In genomic region chr2:30076959-30077358, GRCm38 (mm10) we compare ENCODE assay signal across 7 mouse cellular contexts. TPM values are rescaled to one million over a fixed set of nuclear protein-coding genes. Genes with fewer than 3 reads are reported as not detected.
DNase-seq lines count a peak whose midpoint lies in the region; ATAC-seq and TF ChIP-seq lines count a peak whose summit lies in the region.

No protein-coding gene starts in this region.

- peak overlapping the region; percentile 69 for H3K4me3 ChIP-seq in testis, adult 2 months (ENCODE audit: control insufficient read depth, low read depth, low read length)
- peak overlapping the region; percentile 69 for H3K4me3 ChIP-seq in heart, embryonic 16.5 days (ENCODE audit: low read length)
- H3K4me3 ChIP-seq in liver, embryonic 16.5 days (ENCODE audit: low read depth, low read length): peak overlapping the region; percentile 72; the same call in 1 of the 2 replicates

- peak overlapping the region; percentile 99 for H3K4me2 ChIP-seq in heart, embryonic 16.5 days (ENCODE audit: low read depth, low read length)
- peak overlapping the region; percentile 98 for H3K4me2 ChIP-seq in liver, embryonic 16.5 days (ENCODE audit: low read depth, low read length)

- no peak for DNase-seq in testis, postnatal 14 days (ENCODE audit: low spot score)
- no peak for DNase-seq in right cerebral cortex, postnatal 25 days
- DNase-seq in left cerebral cortex, adult 11 months (ENCODE audit: low spot score): no peak
- DNase-seq in ovary, postnatal 14 days (ENCODE audit: low spot score): no peak

- H3K4me1 ChIP-seq in testis, adult 2 months (ENCODE audit: control insufficient read depth, insufficient read depth, low read length): peaks cover 15% of the 10 kb centered on the region
- peaks cover 8% of the 10 kb centered on the region for H3K4me1 ChIP-seq in heart, embryonic 16.5 days (ENCODE audit: control insufficient read depth, insufficient read depth, low read length)
- peaks cover 16% of the 10 kb centered on the region for H3K4me1 ChIP-seq in liver, embryonic 16.5 days (ENCODE audit: control insufficient read depth, low read depth, low read length)

- 57% methylated on average over 6 of the region's 6 CpGs for WGBS in heart, embryonic 16.5 days
- 49% methylated on average over 6 of the region's 6 CpGs for WGBS in liver, embryonic 16.5 days (ENCODE audit: insufficient replicate concordance)

- no peak for ATAC-seq in heart, embryonic 16.5 days (replicated peaks; ENCODE audit: extremely low read depth, insufficient read depth, low FRiP score)
- 0 out of 2 replicates have a peak, but pooled peaks have one; percentile 4 for ATAC-seq in liver, embryonic 16.5 days (ENCODE audit: low read depth)

- no peak for TF ChIP-seq POLR2A in testis, adult 2 months (IDR thresholded peaks at IDR 0.05; ENCODE audit: control insufficient read depth, low read depth, low read length)

- H3K27me3 ChIP-seq in testis, adult 2 months (ENCODE audit: control insufficient read depth, insufficient read depth, low read length): no peaks in the 10 kb centered on the region
- no peaks in the 10 kb centered on the region for H3K27me3 ChIP-seq in heart, embryonic 16.5 days (ENCODE audit: control insufficient read depth, insufficient read depth, low read length)
- H3K27me3 ChIP-seq in liver, embryonic 16.5 days (ENCODE audit: control insufficient read depth, insufficient read depth, low read depth, low read length): no peaks in the 10 kb centered on the region

- H3K36me3 ChIP-seq in testis, adult 2 months (ENCODE audit: control insufficient read depth, insufficient read depth, low read length): no peaks in the 10 kb centered on the region
- peaks cover 7% of the 10 kb centered on the region for H3K36me3 ChIP-seq in heart, embryonic 16.5 days (ENCODE audit: control insufficient read depth, insufficient read depth)
- H3K36me3 ChIP-seq in liver, embryonic 16.5 days (ENCODE audit: control insufficient read depth, insufficient read depth): no peaks in the 10 kb centered on the region; the same call in none of the 2 replicates

- no peak for TF ChIP-seq CTCF in testis, adult 2 months (IDR thresholded peaks at IDR 0.05; ENCODE audit: control insufficient read depth, insufficient read depth, insufficient replicate concordance, low read depth, low read length)

- peak overlapping the region; percentile 70 for H3K27ac ChIP-seq in testis, adult 2 months (ENCODE audit: control insufficient read depth, insufficient read depth, low read depth, low read length)
- H3K27ac ChIP-seq in heart, embryonic 16.5 days (ENCODE audit: low read length): peak overlapping the region; percentile 43; the same call in 1 of the 2 replicates
- H3K27ac ChIP-seq in liver, embryonic 16.5 days (ENCODE audit: low read length): no peak overlapping the region

- H3K9ac ChIP-seq in heart, embryonic 16.5 days (ENCODE audit: low read length): peak overlapping the region; percentile 77
- no peak overlapping the region for H3K9ac ChIP-seq in liver, embryonic 16.5 days (ENCODE audit: low read depth, low read length)

- H3K9me3 ChIP-seq in heart, embryonic 16.5 days (replicated peaks; ENCODE audit: control insufficient read depth, low read length): no peaks in the 10 kb centered on the region
- no peaks in the 10 kb centered on the region for H3K9me3 ChIP-seq in liver, embryonic 16.5 days (replicated peaks; ENCODE audit: control insufficient read depth, low read length)

RNA-seq across cellular contexts. Expression of gene Pkn3, which starts 0.5 kb away (rescaled TPM):
- 5.8 and 6.0 TPM in 2 replicates for polyA plus RNA-seq in testis, adult 2 months (2012; rRNA removed)
- polyA plus RNA-seq in heart, embryonic 16.5 days (2015; fragmentation: Nextera tagmentation; extraction: Ambion mirVana): 9.4 and 11.7 TPM in 2 replicates
- polyA plus RNA-seq in liver, embryonic 16.5 days (2015; fragmentation: Nextera tagmentation; extraction: Ambion mirVana): 2.1 and 2.3 TPM in 2 replicates

RNA-seq across cellular contexts. Expression of gene Zdhhc12, which starts 16.5 kb away (rescaled TPM):
- polyA plus RNA-seq in testis, adult 2 months (2012; rRNA removed): 156 and 170 TPM in 2 replicates
- polyA plus RNA-seq in heart, embryonic 16.5 days (2015; fragmentation: Nextera tagmentation; extraction: Ambion mirVana): 29.4 and 30.8 TPM in 2 replicates
- polyA plus RNA-seq in liver, embryonic 16.5 days (2015; fragmentation: Nextera tagmentation; extraction: Ambion mirVana): 17.6 and 18.7 TPM in 2 replicates

RNA-seq across cellular contexts. Expression of gene Set, which starts 19.8 kb away (rescaled TPM):
- 32.7 and 38.9 TPM in 2 replicates for polyA plus RNA-seq in testis, adult 2 months (2012; rRNA removed)
- 198 and 217 TPM in 2 replicates for polyA plus RNA-seq in heart, embryonic 16.5 days (2015; fragmentation: Nextera tagmentation; extraction: Ambion mirVana)
- polyA plus RNA-seq in liver, embryonic 16.5 days (2015; fragmentation: Nextera tagmentation; extraction: Ambion mirVana): 117 and 130 TPM in 2 replicates

RNA-seq across cellular contexts. Expression of gene Wdr34, which starts 28.3 kb away (rescaled TPM):
- 77.0 and 84.3 TPM in 2 replicates for polyA plus RNA-seq in testis, adult 2 months (2012; rRNA removed)
- 24.1 and 25.6 TPM in 2 replicates for polyA plus RNA-seq in heart, embryonic 16.5 days (2015; fragmentation: Nextera tagmentation; extraction: Ambion mirVana)
- polyA plus RNA-seq in liver, embryonic 16.5 days (2015; fragmentation: Nextera tagmentation; extraction: Ambion mirVana): 5.3 and 5.7 TPM in 2 replicates

RNA-seq across cellular contexts. Expression of gene Zer1, which starts 47.4 kb away (rescaled TPM):
- 62.3 and 62.4 TPM in 2 replicates for polyA plus RNA-seq in testis, adult 2 months (2012; rRNA removed)
- 5.7 TPM in 2 replicates for polyA plus RNA-seq in heart, embryonic 16.5 days (2015; fragmentation: Nextera tagmentation; extraction: Ambion mirVana)
- 2.3 and 2.5 TPM in 2 replicates for polyA plus RNA-seq in liver, embryonic 16.5 days (2015; fragmentation: Nextera tagmentation; extraction: Ambion mirVana)
